Mouse (Mus musculus) heart, postnatal 0 days (tissue): Measurements from ENCODE around the gene Nbl1. TPM values are rescaled to one million over a fixed set of nuclear protein-coding genes. Genes with fewer than 3 reads are reported as not detected.

Experiments
- ATAC-seq: fragments of 200-750 bp; cut with Nextera tagmentation; 2 replicates; pipeline ENCODE4 v1.8.0; 2017; ENCODE audit warnings: low read depth, moderate number of reproducible peaks, moderate library complexity; ENCODE audit not compliant: insufficient read depth
- DNase-seq: peaks from one replicate; pipeline ENCODE4 v3.0.0-alpha.2; 2016; ENCODE audit warnings: low spot score
- H3K27ac ChIP-seq: fragments of 300-500 bp; sonication (generic); 2 replicates; pipeline ENCODE4 v1.5.1; 2014; ENCODE audit warnings: low read depth, mild to moderate bottlenecking
- H3K27me3 ChIP-seq: fragments of 300-500 bp; sonication (generic); 2 replicates; pipeline ENCODE4 v1.6.1; 2014; ENCODE audit warnings: low read length, mixed read lengths; ENCODE audit not compliant: control insufficient read depth, insufficient read depth
- H3K36me3 ChIP-seq: fragments of 300-500 bp; sonication (generic); replicated peaks from 2 replicates; pipeline ENCODE4 v1.6.1; 2014; ENCODE audit warnings: low read length, mixed read lengths; ENCODE audit not compliant: control insufficient read depth, insufficient read depth
- H3K4me1 ChIP-seq: fragments of 300-500 bp; sonication (generic); 2 replicates; pipeline ENCODE4 v1.6.1; 2014; ENCODE audit warnings: antibody characterized with exemption; ENCODE audit not compliant: control insufficient read depth, insufficient read depth
- H3K4me2 ChIP-seq: fragments of 300-500 bp; sonication (generic); 2 replicates; pipeline ENCODE4 v1.6.1; 2014; ENCODE audit warnings: low read depth, mild to moderate bottlenecking, low read length, moderate library complexity
- H3K4me3 ChIP-seq: fragments of 300-500 bp; sonication (generic); 2 replicates; pipeline ENCODE4 v1.5.1; 2014; ENCODE audit warnings: low read depth, low read length
- H3K9ac ChIP-seq: fragments of 300-500 bp; sonication (generic); replicated peaks from 2 replicates; pipeline ENCODE4 v1.6.1; 2014; ENCODE audit warnings: low read depth, low read length, mixed read lengths
- H3K9me3 ChIP-seq: fragments of 300-500 bp; sonication (generic); replicated peaks from 2 replicates; pipeline ENCODE4 v1.6.1; 2016; ENCODE audit warnings: low read length; ENCODE audit not compliant: control insufficient read depth
- CTCF ChIP-seq: IDR thresholded peaks from 2 replicates; pipeline ENCODE4 v1.5.1; 2016; ENCODE audit warnings: antibody characterized with exemption, control low read depth, low read depth
- EP300 ChIP-seq: IDR thresholded peaks from 2 replicates; pipeline ENCODE4 v1.6.1; 2016; ENCODE audit warnings: antibody characterized with exemption, low read depth
- WGBS: fragments of 180-500 bp; shearing (Covaris S2); extraction: QIAGEN DNeasy Blood & Tissue Kit; methylation state at CpG from one replicate; pipeline ENCODE4 v1.1.7; 2014; 5-methylcytosine and 5-hydroxymethylcytosine counted together
- polyA plus RNA-seq: library from polyadenylated mRNA; unstranded; fragments of >200 nt; fragmentation: Nextera tagmentation; extraction: Ambion mirVana; gene quantifications from 2 replicates; pipeline ENCODE4 v1.2.1, GENCODE M21; 2015
- total RNA-seq: library from RNA; depleted of rRNA; stranded (reverse); fragments of >200 nt; gene quantifications from 2 replicates; pipeline ENCODE4 v1.2.3, GENCODE M21; 2014; ENCODE audit warnings: low replicate concordance

The Nbl1 gene
- total and polyA plus RNA-seq, 2 experiments from 2014 or later = 14.2 to 55.8 TPM

GRCm38 (mm10) chr4:139048518-139048917 is 44.3 kb downstream of the Nbl1 start:
- Histone ChIP-seq H3K4me3 (no peak overlapping the region), H3K9me3 (0 out of 2 replicates have a peak, but pooled peaks cover 5% of the 10 kb centered on the region), H3K4me1 (no peaks in the 10 kb centered on the region), H3K27me3 (no peaks in the 10 kb centered on the region), H3K36me3 (no peaks in the 10 kb centered on the region), H3K27ac (no peak overlapping the region), H3K9ac (no peak overlapping the region), H3K4me2 (no peak overlapping the region)
- 76% methylated on average over 6 of the region's 6 CpGs for WGBS
- DNase-seq (no peak), ATAC-seq (no peak)
- TF ChIP-seq EP300 = no peak
- TF ChIP-seq CTCF = no peak

GRCm38 (mm10) chr4:139046354-139046753 is 46.4 kb downstream of the Nbl1 start:
- no peak for DNase-seq
- WGBS = 80% methylated on average over 5 of the region's 5 CpGs
- Histone ChIP-seq H3K4me3 (no peak overlapping the region), H3K9ac (no peak overlapping the region), H3K4me1 (no peaks in the 10 kb centered on the region), H3K36me3 (no peaks in the 10 kb centered on the region), H3K27ac (no peak overlapping the region), H3K9me3 (0 out of 2 replicates have a peak, but pooled peaks cover 5% of the 10 kb centered on the region), H3K4me2 (no peak overlapping the region), H3K27me3 (no peaks in the 10 kb centered on the region)
- no peak for TF ChIP-seq EP300
- TF ChIP-seq CTCF = no peak
- ATAC-seq = no peak

GRCm38 (mm10) chr4:139044566-139044965 is 48.2 kb downstream of the Nbl1 start:
- DNase-seq (no peak), ATAC-seq (no peak)
- TF ChIP-seq EP300 (no peak), CTCF (no peak)
- no peak overlapping the region for H3K4me2 ChIP-seq
- no peaks in the 10 kb centered on the region for H3K36me3 ChIP-seq
- H3K9me3 ChIP-seq = 0 out of 2 replicates have a peak, but pooled peaks cover 5% of the 10 kb centered on the region
- H3K27ac ChIP-seq = no peak overlapping the region
- H3K4me3 ChIP-seq = no peak overlapping the region
- WGBS = 85% methylated on average over 5 of the region's 5 CpGs
- H3K9ac ChIP-seq = no peak overlapping the region
- H3K4me1 ChIP-seq = no peaks in the 10 kb centered on the region
- no peaks in the 10 kb centered on the region for H3K27me3 ChIP-seq

- DNase-seq (no peak), ATAC-seq (no peak)
- Histone ChIP-seq H3K9me3 (0 out of 2 replicates have a peak, but pooled peaks cover 5% of the 10 kb centered on the region), H3K4me2 (no peak overlapping the region), H3K36me3 (no peaks in the 10 kb centered on the region), H3K4me1 (no peaks in the 10 kb centered on the region), H3K27ac (no peak overlapping the region), H3K27me3 (no peaks in the 10 kb centered on the region), H3K9ac (no peak overlapping the region), H3K4me3 (no peak overlapping the region)
- TF ChIP-seq EP300 (no peak), CTCF (no peak)
- 85% methylated on average over 2 of the region's 2 CpGs for WGBS
Measured at GRCm38 (mm10) chr4:139043600-139043999, 49.2 kb downstream of the Nbl1 start.

GRCm38 (mm10) chr4:139042611-139043010 is 50.2 kb downstream of the Nbl1 start:
- TF ChIP-seq EP300 = no peak
- no peak for TF ChIP-seq CTCF
- Histone ChIP-seq H3K27me3 (no peaks in the 10 kb centered on the region), H3K9me3 (0 out of 2 replicates have a peak, but pooled peaks cover 5% of the 10 kb centered on the region), H3K9ac (no peak overlapping the region), H3K36me3 (no peaks in the 10 kb centered on the region), H3K4me1 (peaks cover 9% of the 10 kb centered on the region), H3K4me3 (no peak overlapping the region), H3K4me2 (no peak overlapping the region), H3K27ac (no peak overlapping the region)
- ATAC-seq = no peak
- 72% methylated on average over 5 of the region's 5 CpGs for WGBS
- DNase-seq = no peak

- Histone ChIP-seq H3K4me2 (no peak overlapping the region), H3K4me3 (no peak overlapping the region), H3K27ac (no peak overlapping the region), H3K9ac (no peak overlapping the region), H3K36me3 (no peaks in the 10 kb centered on the region), H3K27me3 (no peaks in the 10 kb centered on the region), H3K9me3 (0 out of 2 replicates have a peak, but pooled peaks cover 5% of the 10 kb centered on the region), H3K4me1 (peaks cover 18% of the 10 kb centered on the region)
- 24% methylated on average over 10 of the region's 10 CpGs for WGBS
- no peak for DNase-seq
- TF ChIP-seq EP300 (no peak), CTCF (no peak)
- ATAC-seq = no peak
Measured at GRCm38 (mm10) chr4:139040084-139040839, 52.5 kb downstream of the Nbl1 start.
